Mouse (Mus musculus) megakaryocyte, embryonic 14.5 days (primary cell): Measurements from ENCODE around the gene Gucd1.

Experiments
- FLI1 ChIP-seq: IDR thresholded peaks from 2 replicates; pipeline ENCODE4 v1.6.1; 2012; ENCODE audit warnings: low read length, inconsistent platforms, mixed read lengths
- GATA1 ChIP-seq: IDR thresholded peaks from 3 replicates; pipeline ENCODE4 v1.6.1; 2012; ENCODE audit warnings: mixed read lengths, low read length, inconsistent platforms, borderline replicate concordance

- TF ChIP-seq GATA1: no peak
- no peak for TF ChIP-seq FLI1
Measured at GRCm38 (mm10) chr10:75447489-75447888, 70.3 kb downstream of the Gucd1 start.
